Mouse (Mus musculus) cerebellum, adult 2 months (tissue): Measurements from ENCODE around the gene Rgs10. TPM values are rescaled to one million over a fixed set of nuclear protein-coding genes. Genes with fewer than 3 reads are reported as not detected.

ENCODE experiments used
- DNase-seq, 2 experiments: peaks; one replicate each; pipeline ENCODE4 v3.0.0; 2021
- H3K27ac ChIP-seq: fragments of 200-500 bp; 2 replicates; pipeline ENCODE4 v1.5.1; 2012; ENCODE audit warnings: low read length, control low read depth, inconsistent platforms; ENCODE audit not compliant: insufficient read depth
- H3K27me3 ChIP-seq: fragments of 200-500 bp; 2 replicates; pipeline ENCODE4 v1.6.1; 2012; ENCODE audit warnings: inconsistent platforms, mild to moderate bottlenecking, low read length, moderate library complexity; ENCODE audit not compliant: control insufficient read depth, insufficient read depth
- H3K4me1 ChIP-seq: fragments of 200-500 bp; 2 replicates; pipeline ENCODE4 v1.6.1; 2011; ENCODE audit warnings: low read length; ENCODE audit not compliant: control insufficient read depth, insufficient read depth
- H3K4me3 ChIP-seq: fragments of 200-500 bp; replicated peaks from 2 replicates; pipeline ENCODE3; 2011; ENCODE audit warnings: mild to moderate bottlenecking, low read depth, low read length, control low read depth; ENCODE audit not compliant: insufficient read depth
- CTCF ChIP-seq: fragments of 200-500 bp; IDR thresholded peaks from 2 replicates; pipeline ENCODE4 v1.5.1; 2011; ENCODE audit warnings: low read depth, mild to moderate bottlenecking, control low read depth, low read length, moderate library complexity, borderline replicate concordance; ENCODE audit not compliant: insufficient read depth
- POLR2A ChIP-seq: fragments of 200-500 bp; IDR thresholded peaks from 2 replicates; pipeline ENCODE4 v1.6.1; 2011; ENCODE audit warnings: low read length, control low read depth, borderline replicate concordance; ENCODE audit not compliant: insufficient read depth
- WGBS: fragments of 180-500 bp; shearing (Covaris S2); methylation state at CpG from one replicate; pipeline ENCODE4 v1.1.7; 2018; 5-methylcytosine and 5-hydroxymethylcytosine counted together
- polyA plus RNA-seq: library from polyadenylated mRNA; depleted of rRNA; stranded (reverse); fragments of >200 nt; gene quantifications from 2 replicates; pipeline ENCODE4 v1.2.3, GENCODE M21; 2012

Gene Rgs10
- polyA plus RNA-seq, 1 experiment: 73.0 TPM

- H3K4me3 ChIP-seq: no peak overlapping the region
- TF ChIP-seq POLR2A (no peak), CTCF (no peak)
- H3K4me1 ChIP-seq: no peaks in the 10 kb centered on the region
- 84% methylated on average over 1 of the region's 1 CpGs for WGBS
- no peaks in the 10 kb centered on the region for H3K27me3 ChIP-seq
- no peak for DNase-seq
- H3K27ac ChIP-seq: no peak overlapping the region
These were observed 34.2 kb upstream of the Rgs10 start for GRCm38 (mm10) chr7:128452731-128453130.

- DNase-seq: no peak
- no peak for TF ChIP-seq CTCF
- Histone ChIP-seq H3K27ac (no peak overlapping the region), H3K27me3 (no peaks in the 10 kb centered on the region), H3K4me1 (no peaks in the 10 kb centered on the region), H3K4me3 (no peak overlapping the region)
- WGBS: 80% methylated on average over 2 of the region's 2 CpGs
These were observed 22.0 kb upstream of the Rgs10 start for GRCm38 (mm10) chr7:128440584-128440983.

- TF ChIP-seq POLR2A (no peak), CTCF (no peak)
- DNase-seq: no peak
- no peak overlapping the region for H3K27ac ChIP-seq
- no peak overlapping the region for H3K4me3 ChIP-seq
- H3K27me3 ChIP-seq: no peaks in the 10 kb centered on the region
- H3K4me1 ChIP-seq: no peaks in the 10 kb centered on the region
- 93% methylated on average over 6 of the region's 6 CpGs for WGBS
These were observed 20.7 kb upstream of the Rgs10 start for GRCm38 (mm10) chr7:128439251-128439650.

- H3K4me3 ChIP-seq: no peak overlapping the region
- no peak for TF ChIP-seq CTCF
- TF ChIP-seq POLR2A: no peak
These were observed 19.6 kb upstream of the Rgs10 start for GRCm38 (mm10) chr7:128438131-128438530.

GRCm38 (mm10) chr7:128433213-128433612 is 14.7 kb upstream of the Rgs10 start:
- WGBS: 54% methylated on average over 1 of the region's 1 CpGs
- no peaks in the 10 kb centered on the region for H3K27me3 ChIP-seq
- TF ChIP-seq CTCF (peak; percentile 28; the same call in 1 of the 2 replicates), POLR2A (no peak)
- no peak for DNase-seq
- no peak overlapping the region for H3K27ac ChIP-seq
- no peaks in the 10 kb centered on the region for H3K4me1 ChIP-seq
- no peak overlapping the region for H3K4me3 ChIP-seq

More at GRCm38 (mm10) chr7:128438131-128438530, 19.6 kb upstream of the Rgs10 start:
- H3K27me3 ChIP-seq: no peaks in the 10 kb centered on the region
- no peak for DNase-seq
- H3K4me1 ChIP-seq: no peaks in the 10 kb centered on the region
- no peak overlapping the region for H3K27ac ChIP-seq

- no peak for DNase-seq
- WGBS: 30% methylated on average over 10 of the region's 10 CpGs
- no peak overlapping the region for H3K27ac ChIP-seq
These were observed 14.0 kb upstream of the Rgs10 start for GRCm38 (mm10) chr7:128432574-128432973.

GRCm38 (mm10) chr7:128422491-128422890 is 3.9 kb upstream of the Rgs10 start:
- no peak overlapping the region for H3K4me3 ChIP-seq
- no peak overlapping the region for H3K27ac ChIP-seq
- TF ChIP-seq CTCF: no peak
- TF ChIP-seq POLR2A: no peak
- H3K27me3 ChIP-seq: no peaks in the 10 kb centered on the region; the same call in 1 of the 2 replicates
- no peak for DNase-seq
- WGBS: 77% methylated on average over 3 of the region's 3 CpGs
- no peaks in the 10 kb centered on the region for H3K4me1 ChIP-seq

More at GRCm38 (mm10) chr7:128432574-128432973, 14.0 kb upstream of the Rgs10 start:
- H3K4me3 ChIP-seq: no peak overlapping the region
- TF ChIP-seq CTCF (no peak), POLR2A (no peak)
- no peaks in the 10 kb centered on the region for H3K4me1 ChIP-seq
- H3K27me3 ChIP-seq: no peaks in the 10 kb centered on the region

- no peak overlapping the region for H3K4me3 ChIP-seq
- TF ChIP-seq CTCF (no peak), POLR2A (no peak)
- H3K27me3 ChIP-seq: no peaks in the 10 kb centered on the region; the same call in 1 of the 2 replicates
- 88% methylated on average over 7 of the region's 7 CpGs for WGBS
- H3K27ac ChIP-seq: no peak overlapping the region
- no peaks in the 10 kb centered on the region for H3K4me1 ChIP-seq
- no peak for DNase-seq
These were observed 3.1 kb upstream of the Rgs10 start for GRCm38 (mm10) chr7:128421701-128422100.

- H3K4me3 ChIP-seq: no peak overlapping the region
- 23% methylated on average over 9 of the region's 9 CpGs for WGBS
- H3K27me3 ChIP-seq: no peaks in the 10 kb centered on the region; the same call in 1 of the 2 replicates
- DNase-seq: no peak
- H3K4me1 ChIP-seq: no peaks in the 10 kb centered on the region
- no peak overlapping the region for H3K27ac ChIP-seq
- TF ChIP-seq CTCF: no peak
- no peak for TF ChIP-seq POLR2A
These were observed 1.1 kb upstream of the Rgs10 start for GRCm38 (mm10) chr7:128419690-128420089.
